Mouse (Mus musculus): ENCODE data around the gene Gstt1. TPM values are rescaled to one million over a fixed set of nuclear protein-coding genes. Genes with fewer than 3 reads are reported as not detected.
A peak's percentile ranks its signal among the peaks of the same experiment; 100 is the strongest.

Gstt1 gene
- total RNA-seq, 2 experiments from 2014 or later, result 6.2 to 7.0 TPM

- no peak for DNase-seq (ENCODE audit: low spot score in 2 of 2)
- intact Hi-C loops (cut with DNase I), result no loop called here
These were observed 24.1 kb upstream of the Gstt1 start, which contains the start of gene Gstt4 for GRCm38 (mm10) chr10:75822443-75822842. Gene Gstt4 (minus strand): TSS chr10:75822543.

DNA sequence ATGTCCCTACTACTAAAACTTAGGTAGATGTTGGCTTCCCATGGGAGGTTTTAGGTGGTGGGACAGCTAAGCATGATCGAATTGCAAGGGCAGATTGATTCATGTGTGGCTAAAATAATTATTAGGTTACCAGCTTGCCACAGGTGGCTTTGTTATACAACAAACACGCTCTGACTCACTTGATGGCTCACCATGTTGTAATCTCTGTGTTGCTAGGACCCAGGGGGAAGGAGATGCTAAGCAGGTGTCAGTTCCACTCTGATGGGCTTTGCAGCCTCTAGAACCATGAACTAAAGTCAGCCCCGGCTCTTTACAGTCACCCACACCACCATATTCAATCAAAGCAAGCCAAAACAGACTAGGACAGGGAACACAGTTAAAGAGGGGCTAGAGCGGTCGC lies 21.5 kb upstream of the Gstt1 start:
- intact Hi-C loops (cut with DNase I), result no loop called here

GRCm38 (mm10) chr10:75818641-75819040 lies 20.3 kb upstream of the Gstt1 start:
- DNase-seq (ENCODE audit: low spot score in 2 of 2), result no peak
- intact Hi-C loops (cut with DNase I), result no loop called here

More for the DNA sequence above, 21.5 kb upstream of the Gstt1 start:
- DNase-seq (ENCODE audit: low spot score in 2 of 2), result no peak

GRCm38 (mm10) chr10:75804217-75804616 lies 5.8 kb upstream of the Gstt1 start:
- intact Hi-C loops (cut with DNase I), result no loop called here
- no peak for DNase-seq (ENCODE audit: low spot score in 2 of 2)

- intact Hi-C loops (cut with DNase I), result loop anchor here (10.0 kb wide), 1 partner anchor 327 kb away; no protein-coding TSS in a partner anchor
- peak; percentile 42 to 61 for DNase-seq (ENCODE audit: low spot score in 2 of 2)
These were observed 687 bp downstream of the Gstt1 start for GRCm38 (mm10) chr10:75797619-75798175.

DNA sequence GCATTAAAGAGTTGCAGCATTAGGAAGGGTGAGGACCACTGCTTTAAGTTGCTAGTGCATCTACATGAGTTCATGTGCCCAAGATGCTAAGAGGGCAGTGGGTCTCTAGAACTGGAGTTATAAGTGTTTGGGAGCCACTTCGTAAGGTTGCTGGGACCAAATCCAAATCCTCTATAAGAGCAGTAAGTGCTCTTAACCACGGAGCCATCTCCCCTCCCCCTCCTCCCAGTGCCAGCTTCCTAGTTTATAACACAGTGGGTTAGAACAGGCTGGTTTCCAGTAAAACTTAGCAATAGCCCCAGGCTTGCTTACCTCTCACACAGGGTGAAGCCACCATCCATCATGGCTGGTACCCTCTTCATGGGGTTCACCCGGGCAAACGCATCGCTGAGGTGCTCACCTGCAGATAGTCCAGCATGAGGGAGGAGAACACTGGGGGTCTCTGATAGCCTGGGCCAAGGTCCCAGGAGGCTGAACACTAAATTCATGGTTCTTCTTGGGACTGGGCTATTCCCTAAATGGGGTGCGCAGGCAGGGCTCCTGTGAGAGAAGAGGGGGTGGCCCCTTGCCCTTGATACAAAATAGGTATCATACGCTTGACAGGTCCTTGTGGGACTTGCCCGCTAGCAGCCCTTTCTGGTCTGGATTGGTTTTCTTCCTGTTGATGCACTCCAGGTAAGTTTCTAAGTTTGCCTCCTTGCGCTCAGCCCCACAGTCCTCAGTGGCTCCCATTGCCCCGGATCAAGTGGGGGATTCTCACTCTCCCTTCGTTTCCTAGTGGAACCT lies 1.5 kb downstream of the Gstt1 start:
- intact Hi-C loops (cut with DNase I), result loop anchor here (10.0 kb wide), 1 partner anchor 328 kb away; no protein-coding TSS in a partner anchor
- no peak for DNase-seq (ENCODE audit: low spot score in 2 of 2)

GRCm38 (mm10) chr10:75794880-75795279 lies 3.5 kb downstream of the Gstt1 start:
- intact Hi-C loops (cut with DNase I), result loop anchor here (10.0 kb wide), 1 partner anchor 330 kb away; no protein-coding TSS in a partner anchor
- no peak for DNase-seq (ENCODE audit: low spot score in 2 of 2)

GRCm38 (mm10) chr10:75790773-75791172 lies 7.6 kb downstream of the Gstt1 start:
- intact Hi-C loops (cut with DNase I), result loop anchor here (10.0 kb wide), 1 partner anchor 334 kb away; no protein-coding TSS in a partner anchor
- DNase-seq (ENCODE audit: low spot score in 2 of 2), result no peak

DNA sequence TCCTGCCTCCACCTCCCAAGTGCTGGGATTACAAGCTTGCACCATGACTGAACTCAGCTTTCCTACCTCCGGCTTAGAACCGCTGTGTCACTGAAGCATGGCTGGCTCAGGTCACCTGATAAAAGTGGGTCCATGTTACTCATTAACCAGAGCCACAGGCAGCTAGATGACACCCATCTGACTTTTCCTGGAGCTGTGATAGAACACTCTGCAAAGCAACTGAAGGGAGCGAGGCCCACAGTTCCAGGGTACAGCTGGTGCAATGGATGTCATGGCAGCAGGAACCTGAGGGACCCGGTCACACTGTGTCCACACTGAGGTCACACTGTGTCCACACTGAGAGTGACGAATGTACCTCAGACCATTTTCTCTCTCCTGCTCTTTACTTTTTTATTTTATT lies 8.5 kb downstream of the Gstt1 start:
- intact Hi-C loops (cut with DNase I), result loop anchor here (10.0 kb wide), 1 partner anchor 335 kb away; no protein-coding TSS in a partner anchor
- no peak for DNase-seq (ENCODE audit: low spot score in 2 of 2)

DNA sequence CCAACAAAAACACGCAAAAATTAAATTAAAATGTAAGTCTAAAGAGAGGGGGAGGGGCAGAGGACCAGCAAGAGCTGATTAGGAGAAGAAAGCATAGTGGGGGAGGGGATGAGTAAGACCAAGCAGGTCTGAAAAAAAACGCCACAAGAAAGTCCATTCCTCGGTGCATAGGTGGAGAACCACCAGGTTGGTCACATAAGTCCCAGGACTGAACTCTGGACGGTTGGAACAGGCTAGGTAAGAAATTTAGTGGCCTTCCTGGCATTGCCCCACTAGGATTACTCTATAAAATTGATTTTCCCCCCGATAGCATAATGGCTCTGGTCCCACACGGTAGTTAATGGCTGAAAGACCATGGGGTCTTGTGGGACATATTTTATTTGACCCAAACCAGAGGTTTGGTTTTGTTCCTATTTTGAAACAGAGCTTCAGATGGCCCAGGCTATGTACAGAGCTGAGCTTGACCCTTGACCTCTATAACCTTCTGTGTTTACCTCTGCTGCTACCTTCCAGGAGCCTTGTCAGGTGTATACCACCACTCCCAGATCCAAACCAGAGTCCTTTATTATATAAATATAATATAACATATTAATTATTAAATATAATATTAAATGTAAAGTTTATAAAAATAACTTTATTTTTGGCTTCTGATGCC lies 9.2 kb downstream of the Gstt1 start:
- no peak for DNase-seq (ENCODE audit: low spot score in 2 of 2)
- intact Hi-C loops (cut with DNase I), result no loop called here

GRCm38 (mm10) chr10:75788277-75788676 lies 10.1 kb downstream of the Gstt1 start:
- peak in 1 of 2 experiments; percentile 83 for DNase-seq (ENCODE audit: low spot score in 2 of 2)
- intact Hi-C loops (cut with DNase I), result no loop called here

- no peak for DNase-seq (ENCODE audit: low spot score in 2 of 2)
- intact Hi-C loops (cut with DNase I), result no loop called here
These were observed 12.9 kb downstream of the Gstt1 start for GRCm38 (mm10) chr10:75785442-75785841.

GRCm38 (mm10) chr10:75780769-75781578 lies 17.4 kb downstream of the Gstt1 start, which contains the start of the genes Gm20441 and Gstt3:
Gene Gm20441 (minus strand): TSS chr10:75780954.
Gene Gstt3 (minus strand): TSS chr10:75781414.
- intact Hi-C loops (cut with DNase I), result loop anchor here (5.0 kb wide), 1 partner anchor 51 kb away; no protein-coding TSS in a partner anchor
- DNase-seq (ENCODE audit: low spot score in 2 of 2), result no peak

DNA sequence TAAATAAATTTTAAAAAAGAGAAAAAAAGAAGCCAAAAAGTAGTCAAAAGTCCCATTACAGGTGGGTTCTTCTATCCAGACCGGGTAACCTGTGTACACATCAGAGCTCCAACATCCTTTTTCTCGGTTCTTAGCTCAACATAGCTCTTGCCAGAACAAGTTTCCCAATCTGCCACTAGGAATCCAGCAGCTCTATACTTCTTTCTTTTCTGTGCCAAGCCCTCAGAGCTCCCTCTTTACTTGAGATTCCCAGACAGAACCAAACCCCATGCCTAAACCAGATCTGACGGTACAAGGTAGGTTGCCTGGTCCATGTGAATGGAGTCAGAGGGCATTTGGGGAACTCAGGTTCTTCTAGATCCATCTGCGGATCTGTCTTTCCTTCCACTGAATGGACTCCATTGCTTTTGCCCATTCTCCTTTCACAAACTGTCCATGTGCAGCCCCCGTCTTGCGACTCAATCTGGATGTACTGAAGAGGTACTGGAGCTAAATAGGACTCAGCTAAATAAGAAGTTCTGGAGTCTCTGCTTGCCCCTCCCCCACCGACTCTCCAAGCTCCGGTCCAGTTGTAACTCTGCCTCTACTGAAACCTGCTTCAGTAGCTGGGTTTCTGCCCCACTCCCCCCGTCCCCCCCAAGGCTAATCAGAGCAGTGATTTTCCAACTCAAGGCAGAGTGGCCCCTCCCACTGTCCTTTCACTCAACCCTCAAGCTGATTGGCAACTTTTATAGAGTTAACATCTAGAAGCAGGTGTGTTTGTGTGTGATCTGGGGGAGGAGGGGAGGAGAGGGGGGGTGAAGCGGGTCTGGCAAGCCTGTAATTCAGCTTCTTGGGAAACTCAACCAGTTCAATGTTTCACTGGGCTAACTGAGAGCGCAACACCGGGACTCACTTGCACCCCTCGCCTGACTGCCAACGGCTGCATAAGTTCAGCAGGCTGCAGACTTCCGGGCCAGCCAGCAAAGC lies 18.9 kb downstream of the Gstt1 start:
- DNase-seq (ENCODE audit: low spot score in 2 of 2), result no peak
- intact Hi-C loops (cut with DNase I), result loop anchor here (5.0 kb wide), 1 partner anchor 53 kb away; no protein-coding TSS in a partner anchor

- intact Hi-C loops (cut with DNase I), result no loop called here
- DNase-seq (ENCODE audit: low spot score in 2 of 2), result no peak
These were observed 20.5 kb downstream of the Gstt1 start for GRCm38 (mm10) chr10:75777885-75778284.

GRCm38 (mm10) chr10:75776562-75776961 lies 21.8 kb downstream of the Gstt1 start:
- intact Hi-C loops (cut with DNase I), result no loop called here
- DNase-seq (ENCODE audit: low spot score in 2 of 2), result no peak

- intact Hi-C loops (cut with DNase I), result no loop called here
- no peak for DNase-seq (ENCODE audit: low spot score in 2 of 2)
These were observed 23.8 kb downstream of the Gstt1 start for GRCm38 (mm10) chr10:75774587-75774986.

GRCm38 (mm10) chr10:75774102-75774501 lies 24.3 kb downstream of the Gstt1 start:
- intact Hi-C loops (cut with DNase I), result no loop called here
- no peak for DNase-seq (ENCODE audit: low spot score in 2 of 2)
